Mouse (Mus musculus): ENCODE measurements around the gene Gm20458.

Gm20458 gene

DNA sequence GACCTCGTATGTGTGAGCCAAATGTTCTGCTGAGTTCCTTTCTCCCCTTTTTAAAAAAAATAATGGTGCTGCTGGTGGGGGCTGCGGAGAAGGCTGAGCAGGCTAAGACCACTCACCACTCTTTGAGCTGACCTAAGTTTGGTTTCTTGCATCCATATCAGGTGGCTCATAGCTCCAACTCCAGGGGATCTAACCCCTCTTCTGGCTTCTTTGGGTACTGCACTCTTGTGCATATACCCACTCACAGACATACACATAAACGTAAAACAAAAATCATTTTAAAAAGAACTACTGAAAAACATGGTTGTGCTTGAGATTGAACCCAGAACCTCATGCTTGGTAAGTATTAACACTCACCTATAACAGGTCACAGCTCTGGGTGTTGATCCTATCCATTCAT lies 44.2 kb downstream of the Gm20458 start:
- no peak for DNase-seq

DNA sequence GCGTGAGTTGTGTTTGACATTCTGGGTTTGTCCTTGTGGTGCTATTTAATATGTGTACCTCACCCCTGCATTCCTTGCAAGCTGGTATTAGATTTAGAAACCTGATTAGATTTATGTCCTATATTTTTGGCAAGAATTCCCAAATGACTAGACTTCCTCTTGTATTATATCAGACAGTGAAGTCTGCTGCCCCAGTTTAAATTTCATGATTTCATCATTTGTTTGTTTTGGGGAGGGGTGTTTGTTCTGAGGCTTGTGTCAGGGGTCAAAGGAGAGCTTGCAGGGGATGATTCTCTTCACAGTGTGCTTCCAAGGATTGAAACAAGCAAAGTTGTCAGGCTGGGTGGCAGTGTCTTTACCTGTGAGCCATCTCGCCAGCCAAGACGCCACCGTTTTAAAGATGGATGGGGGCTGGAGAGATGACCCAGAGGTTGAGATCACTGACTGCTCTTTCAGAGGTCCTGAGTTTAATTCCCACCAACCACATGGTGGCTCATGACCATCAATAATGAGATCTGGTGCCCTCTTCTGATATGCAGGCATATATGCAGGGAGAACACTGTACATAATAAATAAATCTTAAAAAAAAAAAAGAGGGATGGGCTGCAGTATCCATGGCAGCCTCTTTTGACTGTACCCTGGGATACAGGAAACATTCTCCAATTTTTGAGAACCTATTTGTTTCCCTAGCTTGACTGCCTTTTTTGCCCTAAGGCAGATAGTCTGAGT lies 45.0 kb downstream of the Gm20458 start:
- no peak for DNase-seq

- no peak for DNase-seq
Measured at GRCm38 (mm10) chr2:164507811-164508210, 47.0 kb downstream of the Gm20458 start.

DNA sequence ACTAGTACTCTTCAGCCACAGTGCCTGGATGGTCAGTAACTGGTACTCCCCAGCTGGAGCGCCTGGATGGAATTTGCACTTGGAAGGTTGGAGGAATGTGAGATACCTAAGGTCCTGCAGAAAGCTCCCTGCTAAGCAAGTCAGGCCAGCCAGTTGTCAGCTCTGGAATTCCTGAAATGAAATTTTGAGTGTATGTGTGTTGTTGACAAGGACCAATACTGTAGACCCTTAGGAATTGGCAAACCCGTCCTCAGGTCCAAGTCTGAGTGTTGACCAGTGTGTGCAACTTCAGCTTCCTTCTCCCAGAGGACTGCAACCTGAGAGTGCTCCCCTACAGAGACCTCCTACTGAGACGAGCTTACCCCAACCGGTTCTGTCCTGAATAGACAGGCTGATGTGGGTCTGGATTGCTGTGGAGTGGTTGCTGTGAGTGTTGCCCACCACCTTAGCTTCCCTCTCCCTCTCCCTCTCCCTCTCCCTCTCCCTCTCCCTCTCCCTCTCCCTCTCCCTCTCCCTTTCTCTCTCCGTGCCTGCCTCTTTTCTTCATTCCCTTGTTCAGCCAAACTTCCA lies 49.9 kb downstream of the Gm20458 start:
- peak; percentile 59 to 61 for DNase-seq

DNA sequence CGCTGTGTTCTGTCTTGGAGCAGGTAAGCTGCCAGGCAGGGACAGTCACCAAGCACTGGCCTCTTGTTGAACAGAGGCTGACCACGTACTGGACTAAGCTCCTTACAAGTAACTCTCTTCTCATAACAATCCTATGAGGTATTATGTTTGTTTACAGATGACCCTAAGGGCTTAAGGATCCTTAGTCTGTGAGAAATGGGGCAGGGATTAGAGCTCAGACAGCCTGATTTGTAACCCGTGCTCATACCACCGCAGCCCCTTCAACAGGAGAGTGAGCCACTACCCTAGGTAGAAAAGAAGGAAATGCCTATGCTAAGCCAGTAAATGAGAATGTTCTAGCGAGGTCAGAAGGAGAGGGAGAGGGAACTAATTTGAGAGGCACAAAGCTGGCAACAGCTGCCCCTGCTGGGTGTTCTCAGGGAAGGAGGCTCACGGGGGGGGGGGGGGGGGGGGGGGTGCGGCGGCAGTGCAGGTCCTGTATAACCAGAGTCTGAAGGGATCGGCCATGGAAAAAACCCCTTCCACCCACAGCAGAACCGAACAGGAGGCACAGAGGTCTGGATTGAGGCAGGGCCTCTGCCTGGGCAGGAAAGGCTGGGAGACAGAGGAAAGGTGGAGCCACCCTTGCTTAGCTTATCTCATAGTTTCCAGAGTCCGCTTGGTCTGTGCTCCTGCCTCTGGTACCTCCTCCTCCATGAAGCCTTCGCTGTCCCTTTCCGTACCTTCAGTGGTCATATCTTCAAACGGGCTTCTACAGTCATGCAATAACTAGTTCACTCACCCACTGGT lies 51.5 kb downstream of the Gm20458 start:
- peak; percentile 25 to 38 for DNase-seq

- peak; percentile 50 to 77 for DNase-seq
Measured at GRCm38 (mm10) chr2:164513389-164513788, 52.6 kb downstream of the Gm20458 start.

DNA sequence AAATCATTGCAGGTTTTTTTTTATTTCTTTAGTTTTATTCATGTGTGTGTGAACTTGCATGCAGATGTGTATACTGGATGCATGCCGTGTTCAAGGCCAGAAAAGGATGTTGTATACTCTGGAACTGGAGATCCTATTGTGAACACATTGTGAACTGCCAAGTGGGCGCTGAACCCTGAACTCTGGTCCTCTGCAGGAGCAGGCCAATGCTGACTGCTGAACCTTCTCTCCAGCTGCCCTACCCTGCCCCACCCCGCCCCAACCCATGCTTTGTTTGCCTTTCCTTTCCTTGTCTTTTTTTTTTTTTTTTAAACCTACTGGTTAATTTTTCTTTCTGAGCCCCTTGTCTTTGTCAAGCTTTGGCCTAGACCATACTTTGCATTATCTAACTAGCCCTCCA lies 54.1 kb downstream of the Gm20458 start:
- DNase-seq = peak; percentile 32 to 60

- DNase-seq = no peak
Measured at GRCm38 (mm10) chr2:164515897-164516296, 55.1 kb downstream of the Gm20458 start.

GRCm38 (mm10) chr2:164516592-164516991 lies 55.8 kb downstream of the Gm20458 start:
- DNase-seq = peak in 1 of 2 experiments; percentile 42

DNA sequence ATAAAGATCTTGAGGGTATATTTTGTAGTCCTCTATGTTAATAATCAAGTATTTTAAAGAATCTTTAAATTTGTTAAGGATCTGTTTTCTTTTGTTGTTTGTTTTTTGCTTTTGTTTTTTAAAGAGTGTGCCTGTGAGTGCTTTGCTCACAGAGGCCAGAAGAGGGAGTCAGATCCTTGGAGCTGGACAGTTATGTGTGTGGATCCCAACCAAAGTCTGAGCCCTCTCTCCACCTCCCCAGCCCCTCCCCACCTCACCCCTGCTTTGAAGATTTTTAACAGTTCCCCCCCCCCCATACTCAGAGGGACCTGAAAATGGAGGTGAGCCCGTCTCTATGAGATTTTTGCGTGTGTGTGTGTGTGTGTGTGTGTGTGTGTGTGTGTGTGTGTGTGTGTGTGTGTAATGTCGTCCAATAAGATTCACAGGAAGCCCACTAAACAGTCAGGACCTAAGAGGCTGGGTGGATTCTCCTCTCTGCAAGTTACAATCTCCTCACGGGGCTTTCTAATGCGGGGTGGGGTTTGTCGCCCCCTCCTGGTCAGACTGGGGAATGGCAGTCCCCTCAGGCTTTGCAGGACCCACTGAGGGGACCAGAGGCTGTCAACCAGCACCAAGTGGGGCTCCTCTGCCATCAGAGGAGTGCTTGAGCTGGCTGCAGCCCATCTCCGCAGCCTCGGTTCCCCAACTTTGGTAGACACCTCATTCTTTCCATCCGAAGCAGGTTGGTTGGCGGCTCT lies 56.9 kb downstream of the Gm20458 start:
- DNase-seq = peak; percentile 63 to 69

GRCm38 (mm10) chr2:164518266-164519170 lies 57.8 kb downstream of the Gm20458 start:
- DNase-seq = no peak

- DNase-seq = no peak
Measured at GRCm38 (mm10) chr2:164519171-164519526, 58.4 kb downstream of the Gm20458 start.

- DNase-seq = peak; percentile 75 to 79
Measured at GRCm38 (mm10) chr2:164520782-164521181, 60.0 kb downstream of the Gm20458 start.

GRCm38 (mm10) chr2:164521841-164522240 lies 61.1 kb downstream of the Gm20458 start:
- DNase-seq = no peak

- DNase-seq = no peak
Measured at GRCm38 (mm10) chr2:164522280-164522679, 61.5 kb downstream of the Gm20458 start.

DNA sequence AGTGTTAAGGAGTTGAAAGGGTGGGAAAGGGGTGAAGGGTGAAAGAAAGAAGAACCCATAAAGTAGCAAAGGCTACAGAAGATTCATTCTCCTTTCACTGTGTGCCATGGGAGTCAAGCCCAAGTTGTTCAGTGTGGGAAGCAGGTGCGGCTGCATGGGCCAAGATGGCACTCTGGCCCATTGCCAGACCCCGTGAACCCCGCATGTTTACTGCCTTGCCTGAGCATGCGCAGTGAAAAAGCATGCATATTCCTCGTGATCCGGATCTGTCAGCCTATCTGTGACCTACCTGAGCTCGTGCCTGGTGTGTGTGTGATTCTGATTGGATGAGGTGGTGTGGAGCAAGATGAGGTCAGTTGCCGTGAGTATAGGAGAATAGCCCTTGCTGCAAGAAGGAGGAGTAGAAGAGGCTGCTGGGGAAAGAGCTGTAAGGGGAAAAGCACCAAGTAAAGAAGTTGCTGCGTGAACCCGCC lies 62.6 kb downstream of the Gm20458 start:
- peak in 1 of 2 experiments; percentile 15 for DNase-seq

- no peak for DNase-seq
Measured at GRCm38 (mm10) chr2:164528557-164528956, 67.8 kb downstream of the Gm20458 start.

GRCm38 (mm10) chr2:164531169-164531568 lies 70.4 kb downstream of the Gm20458 start:
- DNase-seq = peak; percentile 68 to 88

- DNase-seq = no peak
Measured at GRCm38 (mm10) chr2:164534315-164534714, 73.5 kb downstream of the Gm20458 start.

- DNase-seq = no peak
Measured at GRCm38 (mm10) chr2:164537003-164537402, 76.2 kb downstream of the Gm20458 start.
